Comparison of ENCODE assay signal across 12 mouse cellular contexts in the genomic region with DNA sequence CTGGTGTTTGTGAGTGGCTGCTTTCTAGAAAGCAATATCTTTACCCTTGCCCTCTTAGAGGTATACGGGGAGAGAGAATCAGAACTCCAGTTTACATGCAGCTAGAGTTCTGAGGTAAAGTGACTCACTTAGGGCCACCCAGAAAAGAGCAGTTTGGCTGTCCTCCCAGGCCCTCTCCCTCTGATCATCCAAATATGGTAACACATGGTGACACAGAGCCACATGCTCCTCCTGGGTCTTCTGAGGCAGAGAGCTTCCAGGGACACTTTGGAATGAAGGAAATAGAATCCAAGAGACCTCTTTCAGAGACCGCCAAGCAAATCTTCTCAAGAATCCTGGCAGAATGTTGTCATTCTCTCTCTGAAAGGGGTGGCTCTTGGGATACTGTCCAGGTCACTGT.
DNase-seq lines count a peak whose midpoint lies in the region; ATAC-seq lines count a peak whose summit lies in the region.
"Had no signal": no experiment of that assay in that cellular context is flagged by ENCODE, and none has a peak within 500 bp of the region (broad histone marks: within the 10 kb centered on the region; RNA-seq: fewer than 3 reads in every experiment).

No protein-coding gene starts in this region.

- no peak for ATAC-seq in CD4-positive, CD25-positive, alpha-beta regulatory T cell, adult 4 months

- H3K4me1 ChIP-seq in heart, embryonic 10.5 days, result peaks cover 33% of the 10 kb centered on the region

- H3K4me3 ChIP-seq in heart, embryonic 10.5 days, result no peak overlapping the region
- H3K4me3 ChIP-seq: embryonic facial prominence, embryonic 12.5 days; limb, embryonic 15.5 days; stomach, embryonic 15.5 days had no signal

- WGBS in heart, embryonic 10.5 days, result 74% methylated on average over 2 of the region's 2 CpGs

- intact Hi-C loops in heart, postnatal 10 days (cut with DNase I), result no loop called here

- no peaks in the 10 kb centered on the region for H3K36me3 ChIP-seq in heart, embryonic 10.5 days
- H3K36me3 ChIP-seq: embryonic facial prominence, embryonic 12.5 days; limb, embryonic 15.5 days; stomach, embryonic 15.5 days had no signal

- no peaks in the 10 kb centered on the region for H3K27me3 ChIP-seq in heart, embryonic 10.5 days (ENCODE audit: insufficient read depth, poor library complexity, severe bottlenecking)
- H3K27me3 ChIP-seq: embryonic facial prominence, embryonic 12.5 days; limb, embryonic 15.5 days; stomach, embryonic 15.5 days had no signal

- DNase-seq in heart, adult 11 months, result peak; percentile 97
- DNase-seq in heart, embryonic 10.5 days (ENCODE audit: low spot score), result no peak
- DNase-seq in 416B (ENCODE audit: low read depth), result peak; percentile 46
- peak; percentile 68 to 72 for DNase-seq in adrenal gland, postnatal 36 days
- peak; percentile 63 to 77 for DNase-seq in heart, postnatal 10 days
- DNase-seq in ovary, postnatal 36 days (ENCODE audit: low spot score), result no peak
- DNase-seq in cerebellum, adult 11 months, result no peak
- DNase-seq: midbrain, embryonic 14.5 days had no signal

- H3K27ac ChIP-seq in heart, embryonic 10.5 days, result no peak overlapping the region
- H3K27ac ChIP-seq: embryonic facial prominence, embryonic 12.5 days; limb, embryonic 15.5 days; stomach, embryonic 15.5 days had no signal

- no peaks in the 10 kb centered on the region for H3K9me3 ChIP-seq in heart, embryonic 10.5 days
- H3K9me3 ChIP-seq: embryonic facial prominence, embryonic 12.5 days; limb, embryonic 15.5 days; stomach, embryonic 15.5 days had no signal

Comparison
In these comparisons a context has a peak if more than half of its experiments do, and no peak if none do; other contexts are left out.
1. DNase-seq: peak in heart, adult 11 months (single experiment), 416B (single experiment), adrenal gland, postnatal 36 days (2 of 2) and heart, postnatal 10 days (2 of 2); none in heart, embryonic 10.5 days (single experiment), ovary, postnatal 36 days (single experiment) and cerebellum, adult 11 months (single experiment).